21 mouse cellular contexts compared by ENCODE assay signal in the genomic region with DNA sequence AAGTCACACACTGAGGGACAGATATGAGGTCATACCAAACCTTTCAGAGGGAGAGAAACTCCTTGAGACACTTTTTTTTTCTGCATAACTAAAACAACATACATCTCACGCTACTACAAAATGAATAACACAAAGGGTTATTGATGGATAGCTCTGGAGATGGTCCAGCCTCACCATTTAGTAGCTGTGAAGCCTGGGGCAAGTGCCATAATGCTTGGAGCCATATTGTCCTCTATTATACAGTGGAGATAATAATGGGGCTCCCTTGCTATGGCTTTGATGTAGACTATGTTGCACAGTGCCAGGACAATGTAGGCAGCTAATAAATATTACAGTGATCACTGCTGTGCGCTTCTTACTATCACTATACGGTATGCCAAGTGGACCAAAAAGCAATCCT.
"Had no signal": no experiment of that assay in that cellular context is flagged by ENCODE, and none has a peak within 500 bp of the region (broad histone marks: within the 10 kb centered on the region; RNA-seq: fewer than 3 reads in every experiment).

No protein-coding gene starts in this region.

- H3K27me3 ChIP-seq: liver, embryonic 15.5 days; lung, embryonic 15.5 days; midbrain, embryonic 12.5 days; neural tube, embryonic 13.5 days; neural tube, embryonic 15.5 days had no signal

- ATAC-seq: liver, postnatal 0 days; lung, postnatal 0 days; midbrain, embryonic 16.5 days had no signal

- DNase-seq: liver, postnatal 0 days; lung, postnatal 14 days; lung, postnatal 36 days; midbrain, embryonic 14.5 days; right cerebral cortex, adult 18-20 months; right cerebral cortex, postnatal 25 days; right cerebral cortex, postnatal 4 days; spleen, adult 18-20 months; thymus, adult 18-20 months; thymus, postnatal 14 days; thymus, postnatal 36 days had no signal

- H3K4me3 ChIP-seq: liver, embryonic 15.5 days; lung, embryonic 15.5 days; midbrain, embryonic 10.5 days; midbrain, embryonic 12.5 days; myocyte; neural tube, embryonic 13.5 days; neural tube, embryonic 15.5 days had no signal

- H3K4me2 ChIP-seq: liver, embryonic 15.5 days; lung, embryonic 15.5 days; midbrain, embryonic 12.5 days; neural tube, embryonic 13.5 days; neural tube, embryonic 15.5 days had no signal

- H3K9ac ChIP-seq: liver, embryonic 15.5 days; liver, postnatal 0 days; lung, embryonic 15.5 days; midbrain, embryonic 12.5 days; neural tube, embryonic 13.5 days; neural tube, embryonic 15.5 days had no signal

- H3K9me3 ChIP-seq: liver, embryonic 15.5 days; lung, embryonic 15.5 days; midbrain, embryonic 10.5 days; midbrain, embryonic 12.5 days; neural tube, embryonic 13.5 days; neural tube, embryonic 15.5 days had no signal

- H3K36me3 ChIP-seq: liver, embryonic 15.5 days; lung, embryonic 15.5 days; midbrain, embryonic 10.5 days; midbrain, embryonic 12.5 days; neural tube, embryonic 13.5 days; neural tube, embryonic 15.5 days had no signal

- H3K27ac ChIP-seq: liver, embryonic 15.5 days; lung, embryonic 15.5 days; macrophage; neural tube, embryonic 13.5 days; neural tube, embryonic 15.5 days had no signal

- H3K4me1 ChIP-seq: liver, embryonic 15.5 days had no signal
